Mouse (Mus musculus): ENCODE results near the gene Lcn5.

Lcn5 gene

GRCm38 (mm10) chr2:25657652-25658051 lies at the start of gene Lcn5:
TSS of gene Lcn5 (plus strand) at chr2:25657952.
- Histone ChIP-seq H3K27me3 (ENCODE audit: control insufficient read depth, insufficient read depth, low read length, poor library complexity, severe bottlenecking) (no peaks in the 10 kb centered on the region), H3K36me3 (ENCODE audit: control insufficient read depth, insufficient read depth, low read length, poor library complexity, severe bottlenecking) (no peaks in the 10 kb centered on the region)
- no peak for DNase-seq (ENCODE audit: low read depth, low spot score)

DNA sequence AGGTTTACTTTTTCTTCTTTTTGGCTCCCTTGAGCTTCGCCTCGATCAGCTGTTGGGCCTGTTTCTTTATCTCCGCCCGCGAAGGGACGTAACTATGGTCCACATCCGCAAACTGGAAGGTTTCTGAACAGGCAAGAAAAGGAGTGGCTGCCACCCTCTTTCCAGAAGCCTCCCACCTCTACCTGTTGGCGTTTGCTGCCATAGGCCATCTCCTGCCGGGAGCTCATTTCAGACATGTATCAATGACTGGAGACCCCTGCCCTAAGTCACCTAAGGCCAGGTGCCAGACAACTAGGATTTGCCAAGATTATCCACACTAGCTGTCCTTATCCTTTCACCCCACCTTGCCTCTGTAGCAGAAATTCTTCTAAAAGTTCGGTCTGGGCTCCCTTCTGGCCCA lies 49.1 kb upstream of the Lcn5 start:
- DNase-seq (ENCODE audit: low read depth, low spot score) = no peak
- H3K36me3 ChIP-seq (ENCODE audit: control insufficient read depth, insufficient read depth, low read length, poor library complexity, severe bottlenecking) = no peaks in the 10 kb centered on the region
- H3K27me3 ChIP-seq (ENCODE audit: control insufficient read depth, insufficient read depth, low read length, poor library complexity, severe bottlenecking) = no peaks in the 10 kb centered on the region

DNA sequence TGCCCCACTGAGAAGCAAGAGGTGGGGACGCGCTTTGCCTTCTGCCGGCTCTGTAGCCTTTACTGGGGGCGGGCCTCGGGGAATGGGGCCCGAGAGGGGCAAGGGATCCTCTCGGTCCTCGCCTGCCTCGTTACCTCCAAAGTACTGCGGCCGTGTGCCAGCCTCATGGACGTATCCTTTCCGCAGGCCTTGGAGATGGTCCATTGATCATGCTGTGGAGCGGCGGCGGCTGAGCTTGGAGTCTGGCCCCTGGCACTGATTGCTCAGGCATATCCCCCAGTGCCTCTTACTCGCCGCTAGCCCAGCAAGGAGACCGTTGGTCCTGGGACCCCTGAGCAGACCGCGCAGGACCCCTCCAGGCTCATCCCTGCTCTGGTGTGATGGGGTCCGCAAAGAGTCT lies 41.4 kb upstream of the Lcn5 start:
- Histone ChIP-seq H3K36me3 (ENCODE audit: control insufficient read depth, insufficient read depth, low read length, poor library complexity, severe bottlenecking) (no peaks in the 10 kb centered on the region), H3K27me3 (ENCODE audit: control insufficient read depth, insufficient read depth, low read length, poor library complexity, severe bottlenecking) (no peaks in the 10 kb centered on the region)
- no peak for DNase-seq (ENCODE audit: low read depth, low spot score)

DNA sequence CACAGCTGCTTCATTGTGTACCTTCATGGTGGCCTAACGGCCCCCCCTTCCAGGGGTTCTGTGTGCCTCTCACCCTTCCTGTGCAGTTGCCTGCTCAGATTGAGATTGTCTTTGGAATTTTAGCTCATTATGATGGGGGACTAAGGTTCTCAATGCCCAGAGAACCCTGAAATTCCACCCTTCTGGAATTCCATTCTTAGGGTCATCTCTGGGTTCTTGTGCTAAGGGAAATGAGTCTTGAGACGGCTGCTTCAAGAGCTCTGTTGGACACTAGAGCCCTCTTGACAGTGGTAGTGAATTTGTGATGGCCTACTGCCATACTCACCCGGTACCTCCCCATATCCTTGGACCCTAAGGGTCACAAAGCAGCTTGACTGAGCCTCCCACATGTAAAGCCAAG lies 40.2 kb upstream of the Lcn5 start, which contains the start of gene Ccdc183:
Gene Ccdc183 (minus strand): TSS at position 101 of the 400 bp plus-strand sequence.
- no peak for DNase-seq (ENCODE audit: low read depth, low spot score)

GRCm38 (mm10) chr2:25620386-25620785 lies 37.4 kb upstream of the Lcn5 start:
- Histone ChIP-seq H3K36me3 (ENCODE audit: control insufficient read depth, insufficient read depth, low read length, poor library complexity, severe bottlenecking) (no peaks in the 10 kb centered on the region), H3K27me3 (ENCODE audit: control insufficient read depth, insufficient read depth, low read length, poor library complexity, severe bottlenecking) (no peaks in the 10 kb centered on the region)
- DNase-seq (ENCODE audit: low read depth, low spot score) = no peak

More for the DNA sequence above, 40.2 kb upstream of the Lcn5 start, which contains the start of gene Ccdc183:
- Histone ChIP-seq H3K27me3 (ENCODE audit: control insufficient read depth, insufficient read depth, low read length, poor library complexity, severe bottlenecking) (no peaks in the 10 kb centered on the region), H3K36me3 (ENCODE audit: control insufficient read depth, insufficient read depth, low read length, poor library complexity, severe bottlenecking) (no peaks in the 10 kb centered on the region)

GRCm38 (mm10) chr2:25620852-25621228 lies 36.9 kb upstream of the Lcn5 start:
- no peak for DNase-seq (ENCODE audit: low read depth, low spot score)
- H3K27me3 ChIP-seq (ENCODE audit: control insufficient read depth, insufficient read depth, low read length, poor library complexity, severe bottlenecking) = no peaks in the 10 kb centered on the region
- H3K36me3 ChIP-seq (ENCODE audit: control insufficient read depth, insufficient read depth, low read length, poor library complexity, severe bottlenecking) = no peaks in the 10 kb centered on the region

- peak; percentile 66 for DNase-seq (ENCODE audit: low read depth, low spot score)
- no peaks in the 10 kb centered on the region for H3K27me3 ChIP-seq (ENCODE audit: control insufficient read depth, insufficient read depth, low read length, poor library complexity, severe bottlenecking)
- no peaks in the 10 kb centered on the region for H3K36me3 ChIP-seq (ENCODE audit: control insufficient read depth, insufficient read depth, low read length, poor library complexity, severe bottlenecking)
Measured at GRCm38 (mm10) chr2:25621229-25622200, 36.2 kb upstream of the Lcn5 start, which contains the start of gene Tmem141. TSS of gene Tmem141 (minus strand) at chr2:25622005.

GRCm38 (mm10) chr2:25625986-25626385 lies 31.8 kb upstream of the Lcn5 start:
- H3K36me3 ChIP-seq (ENCODE audit: control insufficient read depth, insufficient read depth, low read length, poor library complexity, severe bottlenecking) = no peaks in the 10 kb centered on the region
- DNase-seq (ENCODE audit: low read depth, low spot score) = no peak
- no peaks in the 10 kb centered on the region for H3K27me3 ChIP-seq (ENCODE audit: control insufficient read depth, insufficient read depth, low read length, poor library complexity, severe bottlenecking)

GRCm38 (mm10) chr2:25627811-25628210 lies 29.9 kb upstream of the Lcn5 start, which contains the start of gene Fcna:
TSS of gene Fcna (minus strand) at chr2:25628030.
- Histone ChIP-seq H3K36me3 (ENCODE audit: control insufficient read depth, insufficient read depth, low read length, poor library complexity, severe bottlenecking) (no peaks in the 10 kb centered on the region), H3K27me3 (ENCODE audit: control insufficient read depth, insufficient read depth, low read length, poor library complexity, severe bottlenecking) (no peaks in the 10 kb centered on the region)
- DNase-seq (ENCODE audit: low read depth, low spot score) = no peak

- no peaks in the 10 kb centered on the region for H3K36me3 ChIP-seq (ENCODE audit: control insufficient read depth, insufficient read depth, low read length, poor library complexity, severe bottlenecking)
- DNase-seq (ENCODE audit: low read depth, low spot score) = no peak
- H3K27me3 ChIP-seq (ENCODE audit: control insufficient read depth, insufficient read depth, low read length, poor library complexity, severe bottlenecking) = no peaks in the 10 kb centered on the region
Measured at GRCm38 (mm10) chr2:25628738-25629137, 29.0 kb upstream of the Lcn5 start.

- H3K36me3 ChIP-seq (ENCODE audit: control insufficient read depth, insufficient read depth, low read length, poor library complexity, severe bottlenecking) = no peaks in the 10 kb centered on the region
- DNase-seq (ENCODE audit: low read depth, low spot score) = no peak
- H3K27me3 ChIP-seq (ENCODE audit: control insufficient read depth, insufficient read depth, low read length, poor library complexity, severe bottlenecking) = no peaks in the 10 kb centered on the region
Measured at GRCm38 (mm10) chr2:25633616-25634015, 24.1 kb upstream of the Lcn5 start.

DNA sequence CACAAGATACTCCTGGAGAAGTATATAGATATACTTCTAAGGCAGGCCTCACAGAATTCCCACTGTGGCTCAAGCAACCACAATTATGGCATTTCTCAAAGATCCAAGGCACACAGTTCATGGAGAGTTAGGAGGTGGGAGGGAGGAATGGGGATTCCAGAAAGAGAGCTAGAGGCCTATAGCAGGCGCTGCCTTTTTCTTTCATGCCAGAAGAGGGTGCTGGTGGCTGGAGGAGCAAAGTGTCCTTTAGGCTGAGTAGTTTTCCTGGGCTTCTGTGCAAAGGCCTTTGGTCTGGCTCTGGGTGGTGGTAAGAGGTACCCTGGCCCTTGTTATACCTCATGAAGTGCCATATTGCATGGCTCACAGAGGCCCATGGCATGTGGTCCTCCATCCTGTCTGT lies 23.7 kb upstream of the Lcn5 start:
- Histone ChIP-seq H3K27me3 (ENCODE audit: control insufficient read depth, insufficient read depth, low read length, poor library complexity, severe bottlenecking) (no peaks in the 10 kb centered on the region), H3K36me3 (ENCODE audit: control insufficient read depth, insufficient read depth, low read length, poor library complexity, severe bottlenecking) (no peaks in the 10 kb centered on the region)
- no peak for DNase-seq (ENCODE audit: low read depth, low spot score)

- Histone ChIP-seq H3K36me3 (ENCODE audit: control insufficient read depth, insufficient read depth, low read length, poor library complexity, severe bottlenecking) (no peaks in the 10 kb centered on the region), H3K27me3 (ENCODE audit: control insufficient read depth, insufficient read depth, low read length, poor library complexity, severe bottlenecking) (no peaks in the 10 kb centered on the region; the same call in 1 of the 2 replicates)
- DNase-seq (ENCODE audit: low read depth, low spot score) = peak; percentile 51
Measured at GRCm38 (mm10) chr2:25639890-25640289, 17.9 kb upstream of the Lcn5 start.

- no peaks in the 10 kb centered on the region for H3K27me3 ChIP-seq (ENCODE audit: control insufficient read depth, insufficient read depth, low read length, poor library complexity, severe bottlenecking)
- DNase-seq (ENCODE audit: low read depth, low spot score) = no peak
- no peaks in the 10 kb centered on the region for H3K36me3 ChIP-seq (ENCODE audit: control insufficient read depth, insufficient read depth, low read length, poor library complexity, severe bottlenecking)
Measured at GRCm38 (mm10) chr2:25652902-25653301, 4.8 kb upstream of the Lcn5 start, which contains the start of gene Lcn8. TSS of gene Lcn8 (plus strand) at chr2:25653120.

DNA sequence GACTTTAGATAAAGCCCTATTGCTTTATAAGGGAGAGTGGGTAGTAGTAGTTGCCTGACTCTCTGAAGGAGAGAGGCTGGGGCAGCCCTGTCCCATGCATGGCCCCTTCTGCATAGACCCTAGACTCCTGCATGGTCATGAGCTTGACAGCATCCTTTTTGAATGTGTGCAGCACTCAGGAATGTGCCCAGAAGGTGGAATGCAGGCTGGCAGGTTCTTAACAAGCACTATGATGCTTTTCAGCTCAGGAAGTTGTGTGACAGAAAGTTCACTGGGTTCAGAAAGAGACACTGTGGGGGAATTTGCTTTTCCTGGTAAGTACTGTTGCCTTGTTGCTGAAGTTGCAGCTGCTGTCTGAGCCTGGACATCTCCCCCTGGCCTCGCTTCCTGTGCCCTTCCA lies 3.2 kb upstream of the Lcn5 start:
- H3K27me3 ChIP-seq (ENCODE audit: control insufficient read depth, insufficient read depth, low read length, poor library complexity, severe bottlenecking) = no peaks in the 10 kb centered on the region
- DNase-seq (ENCODE audit: low read depth, low spot score) = no peak

More for the DNA sequence above, 3.2 kb upstream of the Lcn5 start:
- no peaks in the 10 kb centered on the region for H3K36me3 ChIP-seq (ENCODE audit: control insufficient read depth, insufficient read depth, low read length, poor library complexity, severe bottlenecking)

Measured in splenic B cell, adult 2 months (primary cell).